Mouse (Mus musculus) hindbrain, embryonic 12.5 days (tissue): ENCODE data around the gene Miga2. TPM values are rescaled to one million over a fixed set of nuclear protein-coding genes. Genes with fewer than 3 reads are reported as not detected.

ENCODE experiments used
- ATAC-seq: fragments of 200-750 bp; cut with Nextera tagmentation; 2 replicates; pipeline ENCODE4 v1.8.0; 2017; ENCODE audit warnings: moderate TSS enrichment; ENCODE audit not compliant: low FRiP score
- H3K27ac ChIP-seq: fragments of 300-500 bp; sonication (generic); 2 replicates; pipeline ENCODE4 v1.5.1; 2016; ENCODE audit warnings: mild to moderate bottlenecking
- H3K27me3 ChIP-seq: fragments of 300-500 bp; sonication (generic); 2 replicates; pipeline ENCODE4 v1.6.1; 2016; ENCODE audit warnings: mild to moderate bottlenecking
- H3K36me3 ChIP-seq: fragments of 300-500 bp; sonication (generic); 2 replicates; pipeline ENCODE4 v1.6.1; 2016; ENCODE audit warnings: mild to moderate bottlenecking
- H3K4me1 ChIP-seq: fragments of 300-500 bp; sonication (generic); 2 replicates; pipeline ENCODE4 v1.6.1; 2016
- H3K4me2 ChIP-seq: fragments of 300-500 bp; sonication (generic); replicated peaks from 2 replicates; pipeline ENCODE4 v1.6.1; 2016; ENCODE audit warnings: mild to moderate bottlenecking
- H3K4me3 ChIP-seq: fragments of 300-500 bp; sonication (generic); 2 replicates; pipeline ENCODE4 v1.5.1; 2016; ENCODE audit warnings: mild to moderate bottlenecking
- H3K9ac ChIP-seq: fragments of 300-500 bp; sonication (generic); 2 replicates; pipeline ENCODE4 v1.6.1; 2016; ENCODE audit warnings: mild to moderate bottlenecking, moderate library complexity
- H3K9me3 ChIP-seq: fragments of 300-500 bp; sonication (generic); replicated peaks from 2 replicates; pipeline ENCODE4 v1.6.1; 2016; ENCODE audit warnings: mild to moderate bottlenecking
- WGBS: fragments of 180-500 bp; shearing (Covaris S2); methylation state at CpG from one replicate; pipeline ENCODE4 v1.1.7; 2016; 5-methylcytosine and 5-hydroxymethylcytosine counted together
- polyA plus RNA-seq: library from polyadenylated mRNA; unstranded; fragments of >200 nt; fragmentation: Nextera tagmentation; extraction: Ambion mirVana; gene quantifications from 2 replicates; pipeline ENCODE4 v1.2.1, GENCODE M21; 2016

Gene Miga2
- 29.3 and 30.7 TPM in 2 replicates for polyA plus RNA-seq

DNA sequence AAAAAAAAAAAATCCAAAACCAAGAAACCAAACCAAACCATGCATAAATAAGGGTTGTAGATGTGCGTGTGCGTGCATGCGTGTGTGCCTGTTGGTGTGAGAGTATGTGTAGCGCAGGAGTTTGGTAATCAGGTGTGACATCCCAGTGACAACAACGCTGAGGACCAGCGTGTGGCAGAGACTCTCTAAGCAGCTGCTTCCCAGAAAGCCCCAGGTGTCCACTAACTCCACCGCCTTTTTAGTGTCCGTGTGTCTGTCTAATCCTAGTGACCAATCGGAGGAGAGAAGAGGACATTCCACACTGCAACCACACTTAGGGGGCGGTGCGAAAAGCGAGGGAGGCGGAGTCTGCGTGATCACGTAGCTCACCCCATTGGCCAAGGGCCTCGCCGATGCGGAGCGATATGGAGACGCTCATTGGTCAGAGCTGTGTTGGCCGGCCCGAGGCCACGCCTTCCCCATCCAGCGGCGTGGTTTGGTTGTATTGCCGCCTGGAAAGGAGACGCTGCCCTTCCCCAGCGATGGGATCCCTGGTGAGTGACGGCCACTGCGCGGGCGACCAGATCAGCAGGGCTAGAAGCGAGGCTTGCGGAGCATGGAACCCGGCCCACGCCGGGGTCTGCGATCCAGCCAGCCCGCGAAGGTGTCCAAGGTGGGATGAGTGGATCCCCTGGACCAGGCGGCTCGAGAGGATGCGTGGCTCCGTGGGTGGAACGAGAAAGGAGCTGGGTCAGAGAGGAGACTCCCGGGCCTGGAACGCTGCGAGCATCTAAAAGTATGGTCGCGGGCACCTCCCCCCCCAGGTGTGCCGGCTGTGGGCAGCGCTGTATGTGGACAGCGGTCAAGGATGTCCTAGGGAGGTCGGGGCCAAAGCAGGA lies at the start of gene Miga2:
Gene Miga2, plus strand, starts transcription at position 461 of the 878 bp plus-strand sequence.
- H3K9ac ChIP-seq: peak within 1 kb of the TSS; percentile 90
- H3K27ac ChIP-seq: peak within 1 kb of the TSS; percentile 84
- WGBS: 1% methylated on average over 54 of the region's 54 CpGs
- peaks cover 14% of the 10 kb centered on the region for H3K4me1 ChIP-seq
- H3K9me3 ChIP-seq: no peaks in the 10 kb centered on the region
- H3K4me2 ChIP-seq: peak within 1 kb of the TSS; percentile 98
- ATAC-seq: peak; percentile 99
- H3K27me3 ChIP-seq: no peaks in the 10 kb centered on the region
- peaks cover 23% of the 10 kb centered on the region for H3K36me3 ChIP-seq
- H3K4me3 ChIP-seq: peak within 1 kb of the TSS; percentile 89

DNA sequence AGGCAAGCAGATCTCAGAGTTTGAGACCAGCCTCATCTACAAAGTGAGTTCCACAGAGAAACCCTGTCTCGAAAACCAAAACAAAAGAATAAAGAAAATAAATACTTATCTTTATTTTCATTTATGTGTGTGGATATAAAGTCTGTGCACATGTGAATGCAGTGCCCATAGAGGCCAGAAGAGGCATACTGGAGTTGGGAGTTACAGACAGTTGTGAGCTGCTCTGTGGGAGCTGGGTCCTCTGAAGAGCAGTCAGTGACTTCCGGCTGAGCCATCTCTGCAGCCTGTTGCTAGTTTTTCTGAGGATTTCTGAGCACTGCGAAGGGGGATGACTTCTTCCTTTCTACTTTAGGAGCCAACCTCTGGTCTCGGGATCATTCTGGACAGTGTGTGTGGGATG lies 47.9 kb upstream of the Miga2 start:
- ATAC-seq: no peak
- Histone ChIP-seq H3K4me3 (no peak overlapping the region), H3K9me3 (no peaks in the 10 kb centered on the region), H3K27ac (no peak overlapping the region), H3K36me3 (peaks cover 90% of the 10 kb centered on the region), H3K27me3 (no peaks in the 10 kb centered on the region), H3K9ac (no peak overlapping the region), H3K4me2 (no peak overlapping the region), H3K4me1 (no peaks in the 10 kb centered on the region)
- WGBS: 90% methylated on average over 4 of the region's 4 CpGs

GRCm38 (mm10) chr2:30316955-30317354 lies 47.1 kb upstream of the Miga2 start:
- H3K4me3 ChIP-seq: no peak overlapping the region
- H3K27me3 ChIP-seq: no peaks in the 10 kb centered on the region
- no peak overlapping the region for H3K27ac ChIP-seq
- no peak for ATAC-seq
- H3K4me1 ChIP-seq: no peaks in the 10 kb centered on the region
- WGBS: 96% methylated on average over 5 of the region's 5 CpGs
- H3K36me3 ChIP-seq: peaks cover 92% of the 10 kb centered on the region
- H3K9me3 ChIP-seq: no peaks in the 10 kb centered on the region
- no peak overlapping the region for H3K9ac ChIP-seq
- no peak overlapping the region for H3K4me2 ChIP-seq

DNA sequence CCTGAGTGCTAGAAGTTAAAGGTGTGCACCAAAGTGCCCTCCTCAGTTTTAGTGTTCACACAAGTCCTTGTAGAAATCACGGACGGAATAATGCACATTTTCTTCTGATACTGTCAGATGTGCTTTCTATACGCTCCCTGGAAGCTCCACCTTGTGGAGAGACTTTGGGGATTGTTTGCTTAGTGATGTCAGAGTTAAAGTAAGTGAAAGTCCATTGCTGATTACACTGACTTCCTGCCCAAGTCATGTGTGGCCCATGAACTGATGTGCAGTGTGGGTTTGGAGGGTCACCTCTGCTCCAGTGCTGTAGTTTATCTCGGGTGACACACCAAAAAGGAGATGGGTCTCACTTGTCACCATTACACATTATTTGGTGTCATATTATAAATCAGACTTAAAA lies 44.8 kb upstream of the Miga2 start:
- H3K4me2 ChIP-seq: no peak overlapping the region
- H3K4me3 ChIP-seq: no peak overlapping the region
- ATAC-seq: no peak
- 92% methylated on average over 4 of the region's 4 CpGs for WGBS
- no peaks in the 10 kb centered on the region for H3K27me3 ChIP-seq
- H3K4me1 ChIP-seq: no peaks in the 10 kb centered on the region
- no peak overlapping the region for H3K27ac ChIP-seq
- peaks cover 92% of the 10 kb centered on the region for H3K36me3 ChIP-seq
- H3K9ac ChIP-seq: no peak overlapping the region
- no peaks in the 10 kb centered on the region for H3K9me3 ChIP-seq

DNA sequence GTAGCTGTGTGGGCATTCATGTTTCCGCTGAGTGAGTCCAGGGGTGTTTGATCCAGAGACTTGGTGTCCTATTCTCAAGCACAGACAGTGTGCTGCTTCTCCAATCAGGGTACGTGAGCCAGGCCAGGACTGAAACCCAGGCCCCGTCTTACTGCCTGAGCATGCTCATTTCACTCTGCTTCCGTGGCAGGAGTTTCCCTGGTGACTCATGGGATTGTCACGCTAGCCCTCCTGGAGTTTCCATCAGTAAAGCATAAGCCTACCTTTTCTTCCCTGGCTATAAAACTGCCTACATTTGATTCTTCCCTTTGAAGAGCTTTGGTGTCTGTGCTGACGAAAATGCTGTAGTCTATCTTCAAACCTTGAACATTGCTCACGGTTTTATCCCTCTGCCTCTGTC lies 40.9 kb upstream of the Miga2 start:
- H3K27me3 ChIP-seq: no peaks in the 10 kb centered on the region
- ATAC-seq: no peak
- no peak overlapping the region for H3K4me3 ChIP-seq
- no peak overlapping the region for H3K9ac ChIP-seq
- no peaks in the 10 kb centered on the region for H3K9me3 ChIP-seq
- no peak overlapping the region for H3K27ac ChIP-seq
- 92% methylated on average over 7 of the region's 7 CpGs for WGBS
- H3K4me1 ChIP-seq: no peaks in the 10 kb centered on the region
- peaks cover 91% of the 10 kb centered on the region for H3K36me3 ChIP-seq
- H3K4me2 ChIP-seq: no peak overlapping the region

GRCm38 (mm10) chr2:30325296-30325695 lies 38.7 kb upstream of the Miga2 start:
- no peak overlapping the region for H3K4me2 ChIP-seq
- no peak overlapping the region for H3K27ac ChIP-seq
- peaks cover 96% of the 10 kb centered on the region for H3K36me3 ChIP-seq
- no peak for ATAC-seq
- no peak overlapping the region for H3K9ac ChIP-seq
- H3K4me1 ChIP-seq: no peaks in the 10 kb centered on the region
- no peaks in the 10 kb centered on the region for H3K9me3 ChIP-seq
- no peaks in the 10 kb centered on the region for H3K27me3 ChIP-seq
- H3K4me3 ChIP-seq: no peak overlapping the region
- WGBS: 96% methylated on average over 5 of the region's 5 CpGs

DNA sequence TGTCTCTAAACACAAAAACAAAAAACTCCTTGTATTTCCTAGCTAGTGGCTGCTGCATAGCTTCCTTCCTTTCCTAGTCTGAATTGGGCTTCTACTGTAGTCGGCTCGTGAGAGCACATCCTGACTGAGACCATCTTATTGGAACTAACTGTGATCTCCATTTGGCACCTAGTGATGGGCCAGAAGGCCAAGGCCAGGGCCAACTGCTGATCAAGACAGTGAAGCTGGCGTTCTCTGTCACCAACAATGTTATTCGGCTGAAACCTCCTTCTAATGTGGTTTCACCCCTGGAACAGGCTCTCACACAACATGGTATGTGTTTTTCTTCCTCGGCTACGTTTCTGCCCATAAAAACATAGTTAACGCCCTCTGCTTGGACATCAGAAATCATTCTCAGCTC lies 36.8 kb upstream of the Miga2 start:
- WGBS: 94% methylated on average over 7 of the region's 7 CpGs
- Histone ChIP-seq H3K27ac (no peak overlapping the region), H3K4me3 (no peak overlapping the region), H3K9me3 (no peaks in the 10 kb centered on the region), H3K9ac (no peak overlapping the region), H3K27me3 (no peaks in the 10 kb centered on the region), H3K4me2 (no peak overlapping the region), H3K4me1 (no peaks in the 10 kb centered on the region), H3K36me3 (peaks cover 96% of the 10 kb centered on the region)
- no peak for ATAC-seq

- ATAC-seq: no peak
- no peak overlapping the region for H3K27ac ChIP-seq
These were observed 35.2 kb upstream of the Miga2 start for GRCm38 (mm10) chr2:30328791-30329190.

GRCm38 (mm10) chr2:30335324-30335723 lies 28.7 kb upstream of the Miga2 start:
- no peak overlapping the region for H3K4me3 ChIP-seq
- ATAC-seq: no peak
- no peaks in the 10 kb centered on the region for H3K9me3 ChIP-seq
- no peak overlapping the region for H3K4me2 ChIP-seq
- no peaks in the 10 kb centered on the region for H3K4me1 ChIP-seq
- H3K36me3 ChIP-seq: peaks cover 94% of the 10 kb centered on the region
- H3K27ac ChIP-seq: no peak overlapping the region
- no peaks in the 10 kb centered on the region for H3K27me3 ChIP-seq
- no peak overlapping the region for H3K9ac ChIP-seq
- WGBS: 97% methylated on average over 2 of the region's 2 CpGs

More at GRCm38 (mm10) chr2:30328791-30329190, 35.2 kb upstream of the Miga2 start:
- H3K9ac ChIP-seq: no peak overlapping the region
- no peaks in the 10 kb centered on the region for H3K27me3 ChIP-seq
- no peak overlapping the region for H3K4me2 ChIP-seq
- no peaks in the 10 kb centered on the region for H3K4me1 ChIP-seq
- 94% methylated on average over 3 of the region's 3 CpGs for WGBS
- H3K4me3 ChIP-seq: no peak overlapping the region
- peaks cover 96% of the 10 kb centered on the region for H3K36me3 ChIP-seq
- no peaks in the 10 kb centered on the region for H3K9me3 ChIP-seq

- no peaks in the 10 kb centered on the region for H3K27me3 ChIP-seq
- H3K9me3 ChIP-seq: no peaks in the 10 kb centered on the region
- no peaks in the 10 kb centered on the region for H3K4me1 ChIP-seq
- ATAC-seq: no peak
- peaks cover 94% of the 10 kb centered on the region for H3K36me3 ChIP-seq
- 86% methylated on average over 16 of the region's 16 CpGs for WGBS
- H3K4me3 ChIP-seq: no peak overlapping the region
- no peak overlapping the region for H3K27ac ChIP-seq
- no peak overlapping the region for H3K4me2 ChIP-seq
- H3K9ac ChIP-seq: no peak overlapping the region
These were observed 27.7 kb upstream of the Miga2 start for GRCm38 (mm10) chr2:30336174-30336915.

DNA sequence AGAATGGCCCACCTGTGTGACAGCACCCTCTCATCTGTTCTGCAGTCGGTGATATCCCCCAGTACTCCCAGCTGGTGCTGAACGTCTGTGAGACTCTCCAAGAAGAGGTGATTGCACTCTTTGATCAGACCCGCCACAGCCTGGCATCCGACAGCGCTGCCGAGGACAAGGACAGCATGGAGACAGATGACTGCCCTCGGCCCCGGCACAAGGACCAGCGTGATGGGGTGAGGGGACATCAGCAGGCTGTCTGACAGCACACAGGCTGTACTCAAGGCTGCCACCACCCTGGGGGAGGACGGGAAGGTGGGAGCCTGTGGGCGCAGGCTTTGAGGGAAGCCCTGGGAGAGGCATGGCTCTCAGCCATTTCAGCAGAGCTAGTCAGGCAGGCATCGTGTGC lies 26.9 kb upstream of the Miga2 start:
- H3K9me3 ChIP-seq: no peaks in the 10 kb centered on the region
- H3K4me3 ChIP-seq: no peak overlapping the region
- WGBS: 89% methylated on average over 12 of the region's 12 CpGs
- no peaks in the 10 kb centered on the region for H3K4me1 ChIP-seq
- H3K4me2 ChIP-seq: no peak overlapping the region
- H3K27ac ChIP-seq: no peak overlapping the region
- ATAC-seq: no peak
- no peaks in the 10 kb centered on the region for H3K27me3 ChIP-seq
- peaks cover 95% of the 10 kb centered on the region for H3K36me3 ChIP-seq
- H3K9ac ChIP-seq: no peak overlapping the region

DNA sequence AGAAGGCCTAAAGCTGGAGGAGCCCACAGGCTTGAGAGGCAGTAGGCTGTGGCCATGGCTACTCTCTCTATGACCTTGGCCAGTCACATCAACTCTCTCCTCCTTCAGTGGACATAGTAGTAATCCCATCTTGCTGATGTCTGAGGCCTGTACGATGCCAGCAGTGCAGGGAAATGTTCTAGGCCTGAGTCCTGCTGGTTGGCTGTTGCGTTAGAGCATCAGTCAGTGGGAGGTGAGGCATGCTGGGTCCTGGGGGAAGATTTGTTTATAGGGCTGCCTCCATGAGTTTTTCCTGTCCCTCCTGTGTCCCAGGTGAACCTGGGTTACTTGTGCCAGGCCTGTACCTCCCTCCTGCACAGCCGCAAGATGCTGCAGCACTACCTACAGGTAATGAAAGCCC lies 22.0 kb upstream of the Miga2 start:
- no peak overlapping the region for H3K27ac ChIP-seq
- ATAC-seq: no peak
- H3K4me2 ChIP-seq: no peak overlapping the region
- no peaks in the 10 kb centered on the region for H3K9me3 ChIP-seq
- no peaks in the 10 kb centered on the region for H3K4me1 ChIP-seq
- no peaks in the 10 kb centered on the region for H3K27me3 ChIP-seq
- peaks cover 95% of the 10 kb centered on the region for H3K36me3 ChIP-seq
- no peak overlapping the region for H3K4me3 ChIP-seq
- WGBS: 91% methylated on average over 3 of the region's 3 CpGs
- H3K9ac ChIP-seq: no peak overlapping the region
